Mouse (Mus musculus) small intestine, adult 2 months (tissue): Measurements from ENCODE around the gene Ap2s1. TPM values are rescaled to one million over a fixed set of nuclear protein-coding genes. Genes with fewer than 3 reads are reported as not detected.

Experiments used
- H3K27ac ChIP-seq: fragments of 200-500 bp; 2 replicates; pipeline ENCODE4 v1.5.1; 2012; ENCODE audit warnings: low read depth, low read length, control low read depth, inconsistent platforms; ENCODE audit not compliant: insufficient read depth
- H3K27me3 ChIP-seq: fragments of 200-500 bp; 2 replicates; pipeline ENCODE4 v1.6.1; 2012; ENCODE audit warnings: mild to moderate bottlenecking, moderate library complexity, low read length, inconsistent platforms; ENCODE audit not compliant: control insufficient read depth, insufficient read depth
- H3K36me3 ChIP-seq: fragments of 200-500 bp; 2 replicates; pipeline ENCODE4 v1.6.1; 2012; ENCODE audit warnings: mild to moderate bottlenecking, low read length, control low read depth, inconsistent platforms; ENCODE audit not compliant: control insufficient read depth, insufficient read depth
- H3K4me1 ChIP-seq: fragments of 200-500 bp; 2 replicates; pipeline ENCODE4 v1.6.1; 2012; ENCODE audit warnings: low read length, inconsistent platforms, mixed read lengths; ENCODE audit not compliant: control insufficient read depth, insufficient read depth, insufficient read length
- H3K4me3 ChIP-seq: fragments of 200-500 bp; 2 replicates; pipeline ENCODE4 v1.5.1; 2012; ENCODE audit warnings: low read depth, mild to moderate bottlenecking, control low read depth, inconsistent platforms, low read length, moderate library complexity
- CTCF ChIP-seq: fragments of 200-500 bp; IDR thresholded peaks from 2 replicates; pipeline ENCODE4 v1.5.1; 2012; ENCODE audit warnings: low read depth, mild to moderate bottlenecking, control low read depth, inconsistent platforms, low read length, moderate library complexity, mixed read lengths; ENCODE audit not compliant: insufficient replicate concordance, insufficient read length; ENCODE audit errors: extremely low read depth
- POLR2A ChIP-seq: fragments of 200-500 bp; IDR thresholded peaks from 2 replicates; pipeline ENCODE4 v1.6.1; 2012; ENCODE audit warnings: low read depth, mild to moderate bottlenecking, control low read depth, inconsistent platforms, low read length, moderate library complexity
- WGBS: fragments of 180-500 bp; shearing (Covaris S2); methylation state at CpG from one replicate; pipeline ENCODE4 v1.1.7; 2018; 5-methylcytosine and 5-hydroxymethylcytosine counted together
- polyA plus RNA-seq: library from polyadenylated mRNA; depleted of rRNA; stranded (reverse); fragments of >200 nt; gene quantifications from 2 replicates; pipeline ENCODE4 v1.2.3, GENCODE M21; 2012

Ap2s1 gene
- polyA plus RNA-seq, 1 experiment: 540 TPM

DNA sequence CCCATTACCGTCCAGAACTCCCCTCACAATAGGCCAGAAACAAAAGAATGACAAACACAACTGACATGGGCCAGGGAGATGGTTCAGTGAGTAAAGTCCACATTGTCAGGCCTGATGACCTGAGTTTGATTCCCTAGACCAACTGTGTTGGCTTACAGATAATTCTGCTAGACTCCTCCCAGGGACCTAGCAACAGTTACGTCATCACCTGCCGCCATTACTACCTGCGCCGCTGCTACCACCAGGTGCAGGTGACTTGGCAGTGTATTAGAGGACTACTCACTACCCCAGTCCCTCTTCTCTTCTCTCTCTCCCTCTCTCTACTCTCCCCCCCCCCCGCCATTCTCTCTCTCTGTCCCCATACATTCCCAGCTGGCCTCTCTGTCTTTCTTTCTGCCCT is 7.4 kb upstream of the Ap2s1 start:
- peaks cover 12% of the 10 kb centered on the region; the same call in 1 of the 2 replicates for H3K4me1 ChIP-seq
- 79% methylated on average over 5 of the region's 6 CpGs for WGBS
- H3K27ac ChIP-seq: no peak overlapping the region
- H3K36me3 ChIP-seq: no peaks in the 10 kb centered on the region
- no peak overlapping the region for H3K4me3 ChIP-seq
- no peaks in the 10 kb centered on the region for H3K27me3 ChIP-seq
- TF ChIP-seq CTCF (no peak), POLR2A (no peak)

DNA sequence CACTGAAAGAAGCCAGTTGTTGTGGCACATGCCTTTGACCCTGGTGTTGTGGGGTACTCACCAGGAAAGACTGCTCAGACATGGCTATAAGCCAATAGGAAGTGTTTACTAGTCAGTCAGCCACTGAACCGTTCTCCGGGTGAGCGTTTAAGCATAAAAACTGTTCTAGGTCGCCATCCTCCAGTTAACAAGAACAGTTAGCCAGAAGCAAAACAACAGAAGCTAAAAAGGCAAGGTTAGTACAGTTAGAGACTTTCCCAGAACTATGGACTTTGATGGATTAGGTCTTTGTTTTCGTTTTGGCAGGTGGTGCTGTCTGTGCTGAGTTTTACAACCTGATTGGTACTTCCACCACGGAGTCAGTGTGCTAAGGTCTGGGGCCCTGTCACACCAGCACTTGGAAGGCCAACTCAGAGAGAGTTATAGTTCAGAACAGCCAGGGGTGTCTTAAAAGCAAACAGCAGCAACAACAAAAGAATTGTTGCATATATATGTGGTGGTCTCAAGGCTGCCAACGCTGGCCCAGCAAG is 6.3 kb upstream of the Ap2s1 start:
- Histone ChIP-seq H3K27me3 (no peaks in the 10 kb centered on the region), H3K27ac (peak overlapping the region; percentile 8; the same call in 1 of the 2 replicates), H3K4me1 (peaks cover 12% of the 10 kb centered on the region; the same call in 1 of the 2 replicates), H3K4me3 (no peak overlapping the region), H3K36me3 (no peaks in the 10 kb centered on the region)
- 17% methylated on average over 7 of the region's 7 CpGs for WGBS
- no peak for TF ChIP-seq CTCF
- TF ChIP-seq POLR2A: no peak

- no peaks in the 10 kb centered on the region for H3K36me3 ChIP-seq
- no peak overlapping the region for H3K4me3 ChIP-seq
- H3K4me1 ChIP-seq: no peaks in the 10 kb centered on the region
- WGBS: 45% methylated on average over 10 of the region's 10 CpGs
- H3K27ac ChIP-seq: no peak overlapping the region
- TF ChIP-seq CTCF (no peak), POLR2A (no peak)
- H3K27me3 ChIP-seq: no peaks in the 10 kb centered on the region
Observed at GRCm38 (mm10) chr7:16737606-16738072, 571 bp upstream of the Ap2s1 start.

DNA sequence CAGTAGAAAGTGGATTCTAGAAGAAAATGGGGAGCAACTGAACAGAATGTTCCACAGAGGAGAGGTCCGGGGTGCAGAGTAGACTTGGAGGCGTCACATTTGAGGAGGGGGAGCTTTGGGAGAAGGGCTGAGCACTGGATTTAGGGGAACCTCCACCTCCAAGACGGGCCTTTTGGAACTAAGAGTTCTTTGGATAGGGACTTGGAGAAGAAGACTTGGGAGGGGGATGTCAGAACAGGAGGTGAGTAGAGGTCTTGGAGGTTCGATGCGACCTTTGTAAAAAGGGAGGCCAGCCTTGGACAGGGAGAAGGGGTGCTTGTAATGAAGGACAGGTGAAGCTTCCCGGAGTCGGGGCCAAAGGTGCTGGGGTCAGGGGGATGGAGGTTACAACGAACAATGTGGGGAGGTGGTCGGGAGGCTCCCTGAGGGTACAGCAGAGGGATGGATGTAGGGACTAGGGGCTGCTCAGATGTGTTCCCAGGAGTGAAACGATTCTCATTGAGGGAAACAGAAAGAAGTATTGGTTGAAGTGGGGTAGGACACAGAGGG is 920 bp downstream of the Ap2s1 start:
- WGBS: 38% methylated on average over 10 of the region's 10 CpGs
- Histone ChIP-seq H3K4me3 (peak overlapping the region; percentile 74), H3K27me3 (no peaks in the 10 kb centered on the region), H3K4me1 (no peaks in the 10 kb centered on the region), H3K27ac (no peak overlapping the region), H3K36me3 (peaks cover 9% of the 10 kb centered on the region; the same call in 1 of the 2 replicates)
- no peak for TF ChIP-seq POLR2A
- TF ChIP-seq CTCF: no peak

GRCm38 (mm10) chr7:16745373-16745772 is 7.2 kb downstream of the Ap2s1 start:
- peaks cover 43% of the 10 kb centered on the region for H3K36me3 ChIP-seq
- H3K27me3 ChIP-seq: no peaks in the 10 kb centered on the region
- H3K4me1 ChIP-seq: peaks cover 8% of the 10 kb centered on the region; the same call in 1 of the 2 replicates
- 64% methylated on average over 4 of the region's 4 CpGs for WGBS
- TF ChIP-seq CTCF (no peak), POLR2A (no peak)
- no peak overlapping the region for H3K27ac ChIP-seq
- H3K4me3 ChIP-seq: no peak overlapping the region

GRCm38 (mm10) chr7:16746093-16746492 is 7.9 kb downstream of the Ap2s1 start:
- TF ChIP-seq POLR2A: no peak
- peak; percentile 39; the same call in 1 of the 2 replicates for TF ChIP-seq CTCF
- WGBS: 63% methylated on average over 3 of the region's 3 CpGs
- peaks cover 8% of the 10 kb centered on the region; the same call in 1 of the 2 replicates for H3K4me1 ChIP-seq
- H3K36me3 ChIP-seq: peaks cover 43% of the 10 kb centered on the region
- H3K27me3 ChIP-seq: no peaks in the 10 kb centered on the region
- H3K27ac ChIP-seq: no peak overlapping the region
- H3K4me3 ChIP-seq: no peak overlapping the region

DNA sequence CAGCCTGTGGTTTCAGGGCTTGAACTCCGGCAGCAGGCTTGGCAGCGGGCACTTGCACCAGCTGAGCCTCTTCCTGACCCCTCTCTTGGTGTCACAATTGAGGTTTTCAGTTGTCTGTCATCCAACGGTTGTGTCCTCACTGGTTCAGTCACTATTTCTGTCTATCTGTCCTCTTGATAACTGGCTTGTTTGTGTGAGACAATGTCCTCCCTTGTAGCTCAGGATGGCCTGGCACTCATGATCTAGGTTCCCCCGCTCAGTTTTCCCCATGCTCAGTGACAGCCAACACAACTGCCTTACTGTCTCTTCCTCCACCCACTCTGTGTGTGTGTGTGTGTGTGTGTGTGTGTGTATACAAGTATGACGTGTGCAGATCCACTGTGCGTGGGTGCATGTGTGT is 9.4 kb downstream of the Ap2s1 start:
- WGBS: 86% methylated on average over 6 of the region's 6 CpGs
- Histone ChIP-seq H3K4me3 (no peak overlapping the region), H3K36me3 (peaks cover 43% of the 10 kb centered on the region), H3K4me1 (peaks cover 8% of the 10 kb centered on the region; the same call in 1 of the 2 replicates), H3K27ac (no peak overlapping the region), H3K27me3 (no peaks in the 10 kb centered on the region)
- TF ChIP-seq CTCF (no peak), POLR2A (no peak)
